Mouse (Mus musculus): ENCODE measurements at regions not wholly inside any gene's neighbourhood (a gene's known extent, or its start where the extent isn't known, plus 50 kb on each side); places are given as distances from the start of the nearest gene placed in this dataset.

GRCm38 (mm10) chr1:186287831-186288230 is 170.7 kb upstream of the Lyplal1 start:
- no peak for DNase-seq (ENCODE audit: low spot score)

GRCm38 (mm10) chr1:186286401-186286800 is 169.3 kb upstream of the Lyplal1 start:
- DNase-seq (ENCODE audit: low spot score) = no peak

- no peak for DNase-seq (ENCODE audit: low spot score)
Measured at GRCm38 (mm10) chr1:186277981-186278634, 161.0 kb upstream of the Lyplal1 start.

- no peak for DNase-seq (ENCODE audit: low spot score)
Measured at GRCm38 (mm10) chr1:186271436-186271835, 154.3 kb upstream of the Lyplal1 start.

- no peak for DNase-seq (ENCODE audit: low spot score)
Measured at GRCm38 (mm10) chr1:186267317-186267716, 150.2 kb upstream of the Lyplal1 start.

- no peak for DNase-seq (ENCODE audit: low spot score)
Measured at GRCm38 (mm10) chr1:186264639-186265038, 147.5 kb upstream of the Lyplal1 start.

GRCm38 (mm10) chr1:186263955-186264354 is 146.8 kb upstream of the Lyplal1 start:
- no peak for DNase-seq (ENCODE audit: low spot score)

GRCm38 (mm10) chr1:186263196-186263595 is 146.1 kb upstream of the Lyplal1 start:
- no peak for DNase-seq (ENCODE audit: low spot score)

- no peak for DNase-seq (ENCODE audit: low spot score)
Measured at GRCm38 (mm10) chr1:186262040-186262439, 144.9 kb upstream of the Lyplal1 start.

- no peak for DNase-seq (ENCODE audit: low spot score)
Measured at GRCm38 (mm10) chr1:186261326-186261833, 144.3 kb upstream of the Lyplal1 start.

- no peak for DNase-seq (ENCODE audit: low spot score)
Measured at GRCm38 (mm10) chr1:186257611-186258010, 140.5 kb upstream of the Lyplal1 start.

GRCm38 (mm10) chr1:186255476-186256080 is 138.5 kb upstream of the Lyplal1 start:
- DNase-seq (ENCODE audit: low spot score) = no peak

GRCm38 (mm10) chr1:186254500-186254899 is 137.4 kb upstream of the Lyplal1 start:
- DNase-seq (ENCODE audit: low spot score) = no peak

GRCm38 (mm10) chr1:186252551-186252950 is 135.4 kb upstream of the Lyplal1 start:
- no peak for DNase-seq (ENCODE audit: low spot score)

- DNase-seq (ENCODE audit: low spot score) = no peak
Measured at GRCm38 (mm10) chr1:186250316-186250715, 133.2 kb upstream of the Lyplal1 start.

- DNase-seq (ENCODE audit: low spot score) = no peak
Measured at GRCm38 (mm10) chr1:186249214-186249613, 132.1 kb upstream of the Lyplal1 start.

- DNase-seq (ENCODE audit: low spot score) = no peak
Measured at GRCm38 (mm10) chr1:186245723-186246440, 128.8 kb upstream of the Lyplal1 start.

- no peak for DNase-seq (ENCODE audit: low spot score)
Measured at GRCm38 (mm10) chr1:186241112-186241511, 124.0 kb upstream of the Lyplal1 start.

GRCm38 (mm10) chr1:186237556-186237955 is 120.4 kb upstream of the Lyplal1 start:
- DNase-seq (ENCODE audit: low spot score) = no peak

GRCm38 (mm10) chr1:186236267-186237020 is 119.3 kb upstream of the Lyplal1 start:
- no peak for DNase-seq (ENCODE audit: low spot score)

- DNase-seq (ENCODE audit: low spot score) = no peak
Measured at GRCm38 (mm10) chr1:186234536-186234935, 117.4 kb upstream of the Lyplal1 start.

- DNase-seq (ENCODE audit: low spot score) = no peak
Measured at GRCm38 (mm10) chr1:186230476-186230875, 113.4 kb upstream of the Lyplal1 start.

Measured in T-cell, adult 2 months (primary cell).